Mouse (Mus musculus): ENCODE data around the gene Gpx3.

Gpx3 gene

DNA sequence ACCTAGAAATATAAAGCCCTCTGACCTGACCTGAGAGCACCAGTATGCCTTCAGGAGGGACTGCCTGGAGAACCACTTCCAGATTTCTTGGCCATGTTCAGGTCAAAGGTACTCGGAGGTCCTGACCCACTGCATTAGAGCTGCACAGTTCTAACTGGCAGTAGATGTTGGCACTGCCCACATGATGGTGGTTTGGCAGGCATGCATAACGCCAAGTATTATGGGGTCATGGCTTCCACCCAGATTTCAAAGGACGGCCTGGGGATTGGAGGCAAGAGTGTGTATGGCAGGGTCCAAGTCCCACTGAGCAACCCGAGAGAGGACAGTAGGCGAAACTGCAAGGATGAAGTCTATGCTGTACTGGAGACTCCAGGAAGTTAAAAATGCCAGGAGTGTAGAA is 11.6 kb downstream of the Gpx3 start:
- DNase-seq = no peak

DNA sequence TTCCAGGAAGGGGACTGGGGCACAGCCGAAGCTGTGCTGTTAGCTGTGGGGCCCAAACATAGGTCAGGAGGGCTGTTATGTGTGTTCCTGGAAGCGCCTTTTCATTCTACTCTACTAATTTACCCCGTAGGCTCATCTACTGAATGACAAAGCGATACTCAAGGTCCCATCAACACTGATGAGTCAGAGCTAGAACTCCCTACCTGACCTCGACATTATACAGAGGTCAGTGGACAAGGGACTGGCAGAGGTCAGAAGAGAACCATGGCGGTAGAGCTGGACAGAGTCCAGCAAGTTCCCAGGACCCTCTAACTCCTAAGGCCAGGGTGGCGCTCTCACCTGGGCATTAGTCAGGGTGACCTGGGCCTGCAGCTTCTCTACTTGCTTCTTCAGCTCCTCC is 15.2 kb downstream of the Gpx3 start:
- no peak for DNase-seq

DNA sequence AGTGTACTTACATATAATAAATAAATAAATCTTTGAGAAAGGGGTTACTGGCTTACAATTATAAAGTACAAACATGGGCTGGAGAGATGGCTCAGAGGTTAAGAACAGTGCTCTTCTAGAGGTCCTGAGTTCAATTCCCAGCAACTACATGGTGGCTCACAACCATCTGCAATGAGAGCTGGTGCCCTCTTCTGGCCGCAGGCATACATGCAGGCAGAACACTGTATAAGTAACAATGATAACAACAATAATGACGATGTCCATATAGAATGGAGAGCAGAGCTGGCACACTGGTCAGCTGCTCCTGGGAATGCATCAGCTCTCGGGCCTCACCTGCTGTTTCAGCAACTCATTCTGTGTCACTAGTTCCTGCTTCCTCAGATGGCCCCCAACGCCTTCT is 16.0 kb downstream of the Gpx3 start:
- no peak for DNase-seq

DNA sequence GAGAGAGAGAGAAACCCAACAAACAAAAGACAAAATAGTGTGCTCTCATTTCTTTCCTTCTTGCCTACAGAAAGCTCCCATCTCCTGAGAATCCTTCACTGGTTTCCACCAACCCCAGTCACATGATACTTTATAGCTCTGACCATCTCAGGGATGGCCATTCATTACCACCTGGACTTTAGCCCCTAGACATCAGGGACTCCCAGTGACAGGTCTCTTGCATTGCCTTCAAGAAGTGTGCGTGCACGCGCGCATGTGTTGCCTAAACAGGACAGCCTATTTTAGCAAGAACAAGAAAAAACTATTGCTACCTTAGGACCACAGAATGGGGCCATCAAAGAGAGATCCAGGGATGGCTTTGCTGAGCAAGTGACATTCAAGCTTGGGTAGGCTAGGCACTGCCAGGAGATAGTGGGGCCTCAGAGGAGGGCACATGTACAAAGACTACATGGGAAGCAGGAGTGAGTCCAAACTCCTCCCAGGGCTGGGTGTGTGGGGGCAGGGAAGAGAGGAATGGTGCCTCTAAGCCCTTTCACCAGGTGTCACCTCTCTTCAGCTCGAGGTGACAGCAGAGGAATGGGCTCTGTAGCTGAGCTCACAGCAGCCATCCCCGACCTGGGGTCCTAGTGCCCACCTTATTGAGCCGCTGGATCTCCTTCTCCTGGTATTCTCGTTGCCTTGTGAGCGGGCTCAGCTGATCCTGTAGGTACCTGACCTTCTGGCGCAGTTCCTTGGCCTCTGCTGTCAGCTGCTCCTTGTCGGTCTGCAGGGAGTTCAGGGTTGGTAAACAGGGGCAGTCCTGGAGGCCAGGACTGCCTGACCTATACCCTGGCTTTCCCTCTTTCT is 18.1 kb downstream of the Gpx3 start:
- DNase-seq = no peak

DNA sequence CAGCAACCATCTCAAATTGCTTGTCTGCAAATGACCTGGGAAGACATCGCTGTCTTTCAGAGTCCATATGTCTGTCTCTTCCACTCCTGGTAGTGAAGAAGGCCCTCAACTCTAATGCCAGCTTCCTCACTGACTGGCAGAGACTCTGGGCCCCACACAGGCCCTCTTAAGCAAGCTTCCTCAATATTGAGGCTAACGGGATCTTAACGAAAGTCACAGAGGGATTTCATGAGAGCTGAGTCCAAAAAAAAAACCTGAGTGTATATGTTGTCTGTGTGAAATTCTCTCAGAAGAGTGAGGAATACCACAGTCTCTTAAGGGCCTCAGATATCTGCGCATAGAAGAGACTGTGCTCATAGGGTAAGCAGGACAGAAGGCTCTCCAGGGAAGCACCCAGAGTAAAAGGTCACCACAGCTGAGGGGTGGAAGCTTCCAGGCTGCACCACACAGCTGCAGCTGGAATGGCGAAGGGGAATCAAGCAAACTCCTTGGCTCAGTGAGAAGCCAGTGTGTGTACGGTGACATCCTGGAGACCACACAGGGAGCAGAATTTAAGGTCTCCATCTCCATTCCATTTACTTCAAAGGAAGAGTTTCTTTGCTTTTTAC is 18.8 kb downstream of the Gpx3 start:
- no peak for DNase-seq

DNA sequence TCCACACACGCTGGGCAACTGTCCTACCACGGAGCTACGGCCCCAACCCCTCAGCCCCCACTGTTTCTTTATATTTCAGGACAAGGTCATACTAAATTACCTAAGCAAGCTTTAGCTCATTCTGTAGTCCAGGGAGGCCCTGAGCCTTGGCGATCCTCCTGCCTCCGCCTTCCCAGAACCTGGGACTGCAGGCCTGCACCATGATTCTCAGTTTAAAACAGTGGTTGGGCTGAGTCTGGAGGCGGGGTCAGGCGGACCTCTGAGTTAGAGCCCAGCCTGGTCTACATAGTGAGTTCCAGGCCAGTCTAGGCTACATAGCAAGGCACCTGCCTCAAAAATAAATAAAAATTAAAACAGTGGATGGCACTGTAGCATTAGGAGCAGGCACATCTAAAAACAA is 19.5 kb downstream of the Gpx3 start:
- no peak for DNase-seq

DNA sequence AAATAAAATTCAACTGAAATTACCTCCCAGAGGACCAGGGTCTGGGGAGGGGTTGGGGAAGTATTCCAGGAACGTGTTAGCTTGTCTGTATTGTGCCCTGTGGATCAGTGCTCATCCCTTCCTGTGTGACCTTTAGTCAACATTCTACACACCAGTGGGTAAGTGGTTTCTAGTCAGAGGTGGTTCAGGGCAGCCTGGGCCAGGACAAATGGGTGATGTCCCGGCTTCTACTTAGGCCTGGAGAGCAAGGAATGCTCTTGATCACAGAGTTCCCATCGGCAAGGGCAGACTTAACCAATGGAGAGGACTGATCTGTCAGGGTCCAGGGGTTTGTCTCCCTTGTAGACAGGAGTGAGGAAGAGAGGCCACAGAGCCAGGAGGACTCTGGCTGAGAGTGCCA is 20.2 kb downstream of the Gpx3 start:
- no peak for DNase-seq

DNA sequence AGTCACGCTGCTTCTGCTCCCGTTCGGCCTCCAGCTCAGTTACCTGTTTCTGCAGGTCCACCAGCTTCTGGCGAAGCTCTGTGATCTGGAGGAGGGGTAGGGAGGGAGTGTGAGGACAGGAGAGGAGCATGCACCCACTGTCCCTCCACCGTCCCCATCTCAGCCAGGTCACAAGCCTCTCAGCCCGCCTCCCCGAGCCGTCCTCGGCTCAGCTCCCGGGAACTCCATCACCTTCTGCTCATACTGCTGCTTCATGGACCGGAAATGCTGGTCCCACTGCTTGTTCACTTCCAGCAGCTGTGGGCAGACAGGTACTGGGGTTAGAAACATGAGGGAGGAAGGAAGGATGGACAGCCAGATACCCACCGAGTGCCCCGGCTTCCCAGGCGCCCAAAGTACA is 21.9 kb downstream of the Gpx3 start:
- no peak for DNase-seq

DNA sequence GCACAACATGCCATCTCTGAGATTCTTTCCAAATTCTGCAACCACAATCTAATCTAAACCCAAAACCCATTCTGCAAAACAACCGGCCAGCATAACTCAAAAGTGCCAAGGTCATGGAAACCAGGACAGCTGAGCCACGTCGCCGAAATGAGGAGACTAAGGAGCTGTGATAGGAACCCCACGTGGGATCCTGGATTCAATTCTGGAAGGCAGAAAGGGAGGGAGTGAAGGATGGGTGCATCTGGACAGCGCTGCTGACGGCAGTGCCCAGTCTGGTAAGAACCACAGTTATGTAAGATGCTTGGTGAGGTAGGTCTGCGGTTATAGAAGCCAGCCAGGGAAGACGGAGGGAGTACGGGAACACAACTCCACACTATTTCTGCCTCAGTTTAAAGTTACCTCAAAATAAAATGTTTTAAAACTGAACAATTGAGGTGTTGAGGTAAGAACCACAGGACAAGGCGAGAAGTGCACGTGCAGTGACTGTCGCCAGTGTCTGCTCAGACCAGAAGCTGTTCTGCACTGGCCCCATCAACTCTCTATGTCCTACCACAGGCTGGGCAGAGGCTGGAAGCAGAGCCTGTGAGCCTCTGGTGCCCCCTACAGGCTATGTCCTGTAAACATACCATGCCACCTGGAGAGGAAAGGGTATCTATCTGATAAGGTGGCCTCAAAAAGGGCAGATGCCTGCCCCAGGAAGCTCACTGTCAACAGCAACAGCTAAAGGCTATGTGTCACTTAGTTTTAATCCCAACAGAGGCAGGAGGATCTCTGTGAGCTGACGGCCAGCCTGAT is 25.3 kb downstream of the Gpx3 start:
- DNase-seq = peak; percentile 55

DNA sequence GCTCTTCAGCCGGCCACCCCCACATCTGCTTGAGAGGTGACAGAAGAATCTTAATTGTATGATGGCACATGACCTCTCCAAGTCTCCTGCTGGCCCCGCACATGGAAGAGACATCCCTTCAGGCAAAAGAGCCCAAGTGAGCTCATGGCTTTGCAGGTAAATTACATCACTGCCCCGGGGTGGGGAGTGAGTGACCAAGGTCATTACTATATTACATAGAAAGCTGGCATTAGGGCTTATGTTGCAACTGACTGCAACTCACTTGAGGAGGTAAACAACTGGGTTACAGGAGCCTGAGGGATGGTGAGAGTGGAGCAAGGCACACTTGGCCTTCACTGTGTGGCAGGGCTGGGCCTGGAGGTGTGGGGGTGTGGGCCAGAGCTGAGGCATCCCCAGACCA is 26.0 kb downstream of the Gpx3 start:
- no peak for DNase-seq

DNA sequence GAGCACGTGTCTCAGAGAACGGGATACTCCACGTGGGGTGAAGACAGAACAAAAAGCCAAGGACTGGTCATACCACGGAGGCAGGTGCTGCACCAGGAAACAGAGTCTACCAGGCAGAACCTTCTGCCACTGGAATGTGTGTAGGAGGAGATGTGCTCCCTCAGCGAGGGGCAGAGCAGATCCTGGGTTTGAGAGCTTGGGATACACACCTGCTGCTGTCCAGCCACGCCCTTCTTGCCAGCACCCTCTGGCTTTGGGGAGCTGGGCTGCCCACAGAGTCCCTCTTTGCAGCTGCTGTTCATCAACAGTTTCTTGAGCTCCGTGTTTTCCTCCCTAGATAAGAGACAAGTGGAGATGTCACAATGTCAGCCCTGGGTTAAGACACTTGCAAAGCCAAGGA is 26.6 kb downstream of the Gpx3 start:
- no peak for DNase-seq

DNA sequence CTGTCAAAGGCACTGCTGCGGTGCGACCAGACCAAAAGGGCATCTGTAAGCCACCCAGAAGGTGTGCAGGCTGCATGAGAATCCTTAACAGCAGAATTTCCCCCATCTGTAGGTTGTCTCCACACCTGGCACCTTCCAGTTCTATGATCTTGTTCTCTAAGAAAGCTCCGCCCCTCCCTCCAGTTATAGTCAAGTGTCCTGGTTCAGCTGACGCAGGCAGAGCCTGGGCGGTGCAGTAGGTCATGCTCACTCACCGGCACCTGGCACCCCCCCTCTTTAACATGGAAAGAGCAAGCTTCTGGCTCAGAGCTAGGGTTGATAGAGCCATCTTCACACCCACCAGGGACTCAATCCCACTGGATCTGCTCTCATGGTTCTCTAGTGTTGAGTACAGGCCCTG is 27.0 kb downstream of the Gpx3 start:
- no peak for DNase-seq

DNA sequence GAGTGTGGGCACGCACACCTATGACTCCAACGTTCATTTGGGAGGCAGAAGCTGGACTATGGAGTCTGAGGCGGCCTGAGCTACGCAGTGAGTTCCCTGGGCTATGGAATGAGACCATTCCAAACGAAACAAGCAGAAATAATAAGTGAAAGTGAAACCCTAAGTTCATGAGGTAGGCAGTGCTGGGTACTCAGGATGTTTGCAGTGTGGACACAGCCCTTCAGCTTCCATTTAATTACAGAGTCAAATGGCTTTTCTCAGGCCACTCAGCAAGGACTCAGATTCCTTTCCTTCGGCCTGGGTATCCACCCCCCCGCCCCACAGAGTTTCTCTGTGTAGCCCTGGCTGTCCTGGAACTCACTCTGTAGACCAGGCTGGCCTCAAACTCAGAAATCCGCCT is 27.5 kb downstream of the Gpx3 start:
- DNase-seq = no peak

DNA sequence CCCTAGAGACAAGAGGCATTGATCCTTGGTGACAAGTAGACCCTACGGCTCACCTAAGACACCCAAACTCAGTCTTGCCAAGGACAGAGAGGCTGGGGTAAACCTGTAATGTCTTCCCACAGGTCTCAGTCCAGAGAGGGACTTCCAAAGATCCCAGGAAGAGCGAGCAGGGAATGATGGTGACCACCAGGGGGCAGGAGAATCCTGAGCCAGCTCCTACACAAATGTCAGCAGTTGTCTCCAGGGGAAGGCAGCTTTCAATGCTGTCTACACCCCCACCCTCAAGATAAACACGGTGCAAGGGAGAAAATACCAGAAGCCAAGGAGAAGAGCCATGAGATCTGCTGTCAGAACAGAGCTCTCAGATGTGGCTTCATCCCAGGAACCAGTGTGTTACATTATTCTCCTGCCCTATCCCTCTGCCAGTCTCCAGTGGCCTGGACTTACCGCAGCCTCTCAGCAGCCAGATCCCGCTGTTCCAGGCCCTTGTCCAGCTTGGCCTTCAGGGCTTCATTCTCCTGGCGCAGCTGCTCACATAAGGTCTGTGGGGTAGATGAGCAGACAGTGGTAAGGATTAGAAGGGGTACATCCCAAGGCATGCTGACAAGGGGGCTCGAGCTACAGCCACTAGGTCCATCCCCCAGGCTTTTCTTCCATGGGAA is 28.2 kb downstream of the Gpx3 start:
- peak; percentile 71 for DNase-seq

DNA sequence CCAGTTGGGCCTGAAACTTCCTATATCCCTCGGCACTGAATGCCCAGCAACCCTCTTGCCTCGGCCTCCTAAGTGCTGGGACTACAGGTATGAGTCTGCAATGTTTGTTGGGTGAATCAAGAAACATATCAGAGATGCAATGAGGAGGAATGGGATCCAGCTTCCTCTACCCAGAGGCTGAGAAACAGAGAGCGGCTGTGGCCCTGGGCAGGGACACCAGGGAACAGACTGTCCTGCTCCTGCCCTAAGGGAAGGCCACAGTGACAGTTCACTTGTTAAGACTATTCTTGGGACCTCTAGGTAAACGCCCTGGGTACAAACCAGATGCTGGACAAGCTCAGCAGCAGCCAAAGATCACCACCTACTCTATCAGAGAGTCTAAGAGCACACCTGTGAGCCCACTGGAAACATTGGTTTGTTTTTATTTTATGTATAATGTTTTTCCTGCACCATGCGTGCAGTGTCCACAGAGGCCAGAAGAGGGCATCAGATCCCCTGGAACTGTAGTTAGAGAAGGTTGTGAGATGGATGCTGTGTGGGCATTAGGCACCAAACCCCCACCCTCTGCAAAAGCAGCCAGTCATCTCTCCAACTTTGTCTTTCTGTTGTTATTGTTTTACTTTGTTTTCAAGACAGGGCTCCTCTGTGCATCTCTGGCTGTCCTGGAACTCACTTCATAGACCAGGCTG is 29.3 kb downstream of the Gpx3 start:
- DNase-seq = peak; percentile 57

DNA sequence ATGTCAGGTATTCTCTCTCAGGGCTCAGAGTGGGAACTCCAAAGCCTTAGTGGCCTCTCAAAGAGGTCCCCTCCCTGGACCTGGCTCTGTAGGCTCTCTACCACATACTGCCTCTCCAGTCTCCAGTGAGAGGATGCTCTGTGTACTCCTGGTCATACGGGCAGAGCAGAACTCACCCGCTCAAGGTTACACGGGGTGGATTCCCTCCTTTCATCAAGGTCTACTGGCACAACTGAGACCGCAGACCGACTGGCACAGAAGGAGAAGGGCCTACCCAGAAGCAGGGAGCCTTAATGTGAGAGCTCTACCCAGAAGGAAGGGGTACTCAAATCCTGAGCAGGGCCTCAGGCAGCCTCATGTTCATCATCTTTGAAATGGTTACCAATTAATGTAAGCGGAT is 30.3 kb downstream of the Gpx3 start:
- DNase-seq = no peak

DNA sequence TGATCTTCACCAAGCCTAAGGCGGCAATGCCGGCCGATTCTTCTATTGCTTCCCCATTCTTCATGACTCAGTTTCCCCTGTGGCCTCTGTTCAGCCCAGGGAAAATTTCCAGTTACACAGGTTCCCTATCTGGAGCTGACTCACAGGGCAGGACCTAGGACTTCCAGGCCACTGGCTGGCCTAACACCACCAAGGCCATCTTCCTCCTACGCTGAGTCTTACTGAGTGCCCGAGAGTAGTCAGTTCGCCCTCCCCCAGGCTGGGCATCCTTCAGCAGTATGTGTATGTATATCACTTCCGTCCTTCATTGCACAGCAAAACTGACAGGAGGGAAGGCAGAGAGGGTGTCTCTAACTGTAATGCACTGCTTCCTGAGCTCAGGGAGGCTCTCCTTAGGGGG is 31.9 kb downstream of the Gpx3 start:
- DNase-seq = no peak

DNA sequence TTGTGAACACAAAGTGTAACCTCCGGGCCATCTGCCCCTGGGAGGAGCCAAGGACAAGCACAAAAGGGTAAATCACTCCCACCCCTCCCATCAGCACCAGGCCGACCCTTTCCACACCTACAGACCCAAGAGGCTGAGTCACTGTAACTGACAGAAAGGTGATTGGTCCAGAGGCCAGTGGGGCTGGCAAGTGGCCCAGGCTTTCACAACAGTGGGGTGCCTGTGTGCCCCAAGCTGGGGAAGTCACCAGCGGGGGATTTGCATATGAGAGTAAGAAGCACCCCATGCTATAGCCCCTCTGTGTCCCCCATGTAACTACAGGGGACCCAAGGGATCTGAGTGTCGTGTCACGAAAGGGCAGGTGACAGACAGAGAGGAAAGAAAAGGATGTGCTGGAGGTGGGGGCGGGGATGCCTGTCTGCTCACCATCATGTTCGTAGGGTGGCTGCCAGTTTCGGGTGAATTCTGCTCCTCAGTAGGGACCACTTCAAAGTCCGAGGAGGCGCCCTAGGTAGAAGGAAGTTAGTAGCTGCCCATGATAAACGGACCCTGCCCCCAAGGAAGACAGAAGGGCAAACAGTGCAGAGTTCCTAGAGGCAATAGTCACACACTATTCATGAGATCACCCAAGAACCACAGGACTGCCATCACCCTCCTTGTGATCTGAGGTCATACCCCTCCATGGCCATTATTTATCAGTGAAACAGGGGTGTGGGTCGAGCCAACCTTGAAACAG is 34.0 kb downstream of the Gpx3 start:
- peak; percentile 21 for DNase-seq

DNA sequence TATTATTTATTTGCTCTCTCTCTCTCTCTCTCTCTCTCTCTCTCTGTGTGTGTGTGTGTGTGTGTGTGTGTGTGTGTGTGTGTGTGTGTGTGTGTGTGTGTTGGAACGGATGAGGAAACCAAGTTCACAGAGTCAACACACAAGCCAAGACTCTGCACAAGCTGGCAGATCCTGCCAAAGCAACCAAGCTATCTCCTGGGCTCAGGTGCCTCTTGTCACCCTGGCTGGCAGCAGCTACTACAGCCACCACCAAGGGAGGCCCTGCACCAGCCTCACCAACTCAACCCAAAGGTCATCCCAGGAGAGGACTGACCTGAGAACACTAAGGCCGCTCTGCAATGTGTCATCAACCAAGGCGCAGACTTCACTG is 34.5 kb downstream of the Gpx3 start:
- DNase-seq = no peak

DNA sequence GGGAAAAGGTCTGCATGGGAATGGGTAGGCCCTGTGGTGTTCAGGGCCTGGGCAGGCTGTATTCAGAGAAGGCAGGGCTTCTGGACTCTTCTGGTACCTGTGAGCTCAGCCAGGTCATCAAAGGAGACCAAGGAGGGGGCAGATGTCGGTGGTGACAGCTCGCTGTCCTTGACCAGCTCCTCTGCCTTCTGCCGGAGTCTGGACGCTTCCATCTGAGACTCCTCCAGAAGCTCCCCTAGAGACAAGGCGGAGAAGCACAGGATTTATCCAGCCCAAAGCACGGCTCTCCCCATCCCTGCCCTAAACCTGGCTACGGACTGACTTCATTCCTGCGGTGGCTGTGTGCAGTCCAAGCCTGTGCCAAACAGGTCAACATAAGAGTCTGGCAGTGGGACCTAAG is 37.2 kb downstream of the Gpx3 start:
- DNase-seq = no peak

DNA sequence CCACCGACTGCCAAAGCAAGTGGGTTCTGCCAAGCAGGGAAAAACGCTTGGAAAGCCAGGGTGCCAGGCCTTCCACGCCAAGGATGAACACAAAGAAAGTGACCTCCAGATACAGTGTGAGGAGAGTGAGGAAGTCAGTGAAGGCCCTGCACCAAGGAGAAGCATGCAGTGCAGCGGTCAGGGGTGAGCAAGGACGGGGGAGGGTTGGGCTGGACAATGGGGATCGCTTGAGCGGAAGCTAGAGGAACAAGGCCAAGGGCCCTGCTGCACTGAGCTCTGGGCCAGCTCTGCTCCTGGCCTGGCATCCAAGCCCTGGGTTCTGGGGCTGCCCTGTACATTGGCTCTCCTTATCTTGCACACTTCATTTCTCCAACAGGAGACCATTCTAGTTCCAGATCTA is 37.8 kb downstream of the Gpx3 start:
- no peak for DNase-seq

DNA sequence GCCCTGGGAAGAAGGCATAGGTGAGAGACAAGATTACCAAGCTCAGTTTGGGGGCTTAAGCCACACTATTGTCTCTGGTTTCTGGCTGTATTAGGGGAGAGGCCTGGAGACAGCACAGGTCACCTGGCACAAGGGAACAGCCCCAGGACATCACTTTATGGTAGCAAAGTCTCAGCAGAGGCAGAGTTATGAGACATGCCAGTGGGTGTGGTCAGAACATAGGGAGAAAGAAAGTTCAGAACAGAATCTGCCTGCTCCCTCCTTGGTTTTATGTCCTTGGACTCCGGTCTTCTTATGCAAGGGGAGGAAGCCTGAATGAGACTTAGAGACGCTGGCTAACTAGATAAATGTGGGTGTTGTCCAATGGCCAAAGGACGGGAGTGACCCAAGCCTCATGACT is 42.4 kb downstream of the Gpx3 start:
- DNase-seq = no peak

Measured in right cerebral cortex, postnatal 4 days (tissue).